Mouse (Mus musculus) hematopoietic multipotent progenitor cell, adult 10-12 weeks (in vitro differentiated cells): ENCODE data around the gene Tnfrsf9. TPM values are rescaled to one million over a fixed set of nuclear protein-coding genes. Genes with fewer than 3 reads are reported as not detected.

ENCODE experiments used
- polyA plus RNA-seq: library from polyadenylated mRNA; stranded (reverse); fragments of >175 nt; gene quantifications from 2 replicates; pipeline ENCODE4 v1.2.3, GENCODE M21; 2012; ENCODE audit warnings: low replicate concordance

The Tnfrsf9 gene
- 1.9 and 2.9 TPM in 2 replicates for polyA plus RNA-seq

GRCm38 (mm10) chr4:150914290-150914733 is at the start of gene Tnfrsf9, which contains the start of gene Park7:
Tnfrsf9 (plus strand) TSS chr4:150914562.
Park7 (minus strand) TSS chr4:150914437.

Other genes with a start within 250 kb of the Tnfrsf9 start
- 1.9 and 4.7 TPM in 2 replicates for gene Errfi1, start 60.6 kb upstream of the Tnfrsf9 start, polyA plus RNA-seq
- gene Park7, start 125 bp upstream of the Tnfrsf9 start, polyA plus RNA-seq: 49.7 and 129 TPM in 2 replicates
- not detected in 2 replicates for gene Uts2, start 82.5 kb downstream of the Tnfrsf9 start, polyA plus RNA-seq
- gene Per3, start 130.1 kb downstream of the Tnfrsf9 start, polyA plus RNA-seq: 3.8 and 9.3 TPM in 2 replicates
- gene Vamp3, start 143.4 kb downstream of the Tnfrsf9 start, polyA plus RNA-seq: 1.4 and 5.6 TPM in 2 replicates
- not detected in 2 replicates for gene Gm13090, start 175.0 kb downstream of the Tnfrsf9 start, polyA plus RNA-seq